Mouse (Mus musculus): Measurements from ENCODE around the gene Riok1. TPM values are rescaled to one million over a fixed set of nuclear protein-coding genes. Genes with fewer than 3 reads are reported as not detected.

The Riok1 gene
- polyA plus RNA-seq, 1 experiment from 2014 or later: 69.2 TPM

GRCm38 (mm10) chr13:38089871-38090270 is 53.1 kb downstream of the Riok1 start:
- Histone ChIP-seq H3K36me3 (no peaks in the 10 kb centered on the region), H3K9ac (no peak overlapping the region), H3K9me3 (no peaks in the 10 kb centered on the region), H3K27ac (no peak overlapping the region), H3K27me3 (no peaks in the 10 kb centered on the region), H3K4me2 (no peak overlapping the region), H3K4me1 (no peaks in the 10 kb centered on the region), H3K4me3 (no peak overlapping the region)
- 68% methylated on average over 4 of the region's 4 CpGs for WGBS
- no peak for ATAC-seq (ENCODE audit: insufficient number of reproducible peaks, insufficient read depth, low FRiP score, low TSS enrichment, low read depth)

GRCm38 (mm10) chr13:38096207-38096606 is 59.4 kb downstream of the Riok1 start:
- no peak for ATAC-seq (ENCODE audit: insufficient number of reproducible peaks, insufficient read depth, low FRiP score, low TSS enrichment, low read depth)
- 62% methylated on average over 4 of the region's 4 CpGs for WGBS
- Histone ChIP-seq H3K9ac (no peak overlapping the region), H3K27ac (no peak overlapping the region), H3K36me3 (no peaks in the 10 kb centered on the region), H3K4me2 (no peak overlapping the region), H3K9me3 (no peaks in the 10 kb centered on the region), H3K4me1 (peaks cover 7% of the 10 kb centered on the region; the same call in 1 of the 2 replicates), H3K4me3 (no peak overlapping the region), H3K27me3 (no peaks in the 10 kb centered on the region)

- Histone ChIP-seq H3K9me3 (no peaks in the 10 kb centered on the region), H3K9ac (no peak overlapping the region), H3K4me3 (no peak overlapping the region), H3K36me3 (no peaks in the 10 kb centered on the region), H3K27ac (no peak overlapping the region), H3K4me2 (no peak overlapping the region), H3K27me3 (no peaks in the 10 kb centered on the region), H3K4me1 (peaks cover 10% of the 10 kb centered on the region; the same call in 1 of the 2 replicates)
- 61% methylated on average over 4 of the region's 4 CpGs for WGBS
- no peak for ATAC-seq (ENCODE audit: insufficient number of reproducible peaks, insufficient read depth, low FRiP score, low TSS enrichment, low read depth)
These were observed 66.6 kb downstream of the Riok1 start for GRCm38 (mm10) chr13:38103406-38103805.

GRCm38 (mm10) chr13:38104501-38104900 is 67.7 kb downstream of the Riok1 start:
- no peak for ATAC-seq (ENCODE audit: insufficient number of reproducible peaks, insufficient read depth, low FRiP score, low TSS enrichment, low read depth)
- Histone ChIP-seq H3K4me3 (no peak overlapping the region), H3K27me3 (no peaks in the 10 kb centered on the region), H3K4me2 (no peak overlapping the region), H3K4me1 (peaks cover 10% of the 10 kb centered on the region; the same call in 1 of the 2 replicates), H3K9ac (no peak overlapping the region), H3K27ac (no peak overlapping the region), H3K36me3 (no peaks in the 10 kb centered on the region), H3K9me3 (no peaks in the 10 kb centered on the region)
- 93% methylated on average over 10 of the region's 10 CpGs for WGBS

- 0 out of 2 replicates have a peak, but pooled peaks cover 5% of the 10 kb centered on the region for H3K4me1 ChIP-seq
- no peak overlapping the region for H3K4me2 ChIP-seq
- 87% methylated on average over 9 of the region's 9 CpGs for WGBS
- no peaks in the 10 kb centered on the region for H3K27me3 ChIP-seq
- H3K9me3 ChIP-seq: no peaks in the 10 kb centered on the region
- ATAC-seq (ENCODE audit: insufficient number of reproducible peaks, insufficient read depth, low FRiP score, low TSS enrichment, low read depth): no peak
- no peak overlapping the region for H3K9ac ChIP-seq
- no peak overlapping the region for H3K4me3 ChIP-seq
- H3K27ac ChIP-seq: no peak overlapping the region
- no peaks in the 10 kb centered on the region for H3K36me3 ChIP-seq
These were observed 72.3 kb downstream of the Riok1 start for GRCm38 (mm10) chr13:38109081-38109480.

Small RNA genes within 50 kb of the gene (microRNA-seq; reads per million reads assigned to microRNA genes)
- gene Gm27387: not detected

Other genes starting within 250 kb of the Riok1 start
- gene Ssr1, start 42.8 kb upstream of the Riok1 start, polyA plus RNA-seq (2015; fragmentation: Nextera tagmentation; extraction: Ambion mirVana): 133 and 144 TPM in 2 replicates
- 1.3 and 1.4 TPM in 2 replicates for gene Cage1, start 74 bp downstream of the Riok1 start, polyA plus RNA-seq (2015; fragmentation: Nextera tagmentation; extraction: Ambion mirVana)
- 20.1 and 21.5 TPM in 2 replicates for gene Dsp, start 114.3 kb downstream of the Riok1 start, polyA plus RNA-seq (2015; fragmentation: Nextera tagmentation; extraction: Ambion mirVana)
- gene Snrnp48, start 167.9 kb downstream of the Riok1 start, polyA plus RNA-seq (2015; fragmentation: Nextera tagmentation; extraction: Ambion mirVana): 48.2 and 56.2 TPM in 2 replicates